Mouse (Mus musculus): ENCODE data around the gene Ski. TPM values are rescaled to one million over a fixed set of nuclear protein-coding genes. Genes with fewer than 3 reads are reported as not detected.
A peak's percentile ranks its signal among the peaks of the same experiment; 100 is the strongest.

Gene Ski
- total and polyA plus RNA-seq, 3 experiments = 34.9 to 56.8 (median 56.7) TPM

- Histone ChIP-seq H3K27ac (peak overlapping the region; percentile 92), H3K4me3 (no peak overlapping the region), H3K36me3 (ENCODE audit: control insufficient read depth, insufficient read depth, low read length) (peaks cover 7% of the 10 kb centered on the region), H3K4me1 (ENCODE audit: control insufficient read depth, insufficient read depth, low read length) (peaks cover 31% of the 10 kb centered on the region), H3K9ac (ENCODE audit: low read depth, low read length) (no peak overlapping the region), H3K27me3 (ENCODE audit: control insufficient read depth, insufficient read depth, low read length) (no peaks in the 10 kb centered on the region), H3K79me2 (replicated peaks; ENCODE audit: control insufficient read depth, insufficient read depth, low read length) (no peaks in the 10 kb centered on the region)
- intact Hi-C loops (cut with DNase I) = loop anchor here (2.0 to 5.0 kb wide), 4 partner anchors 21 to 95 kb away; partner anchors contain the start of gene Faap20
- WGBS = 28% methylated on average over 4 of the region's 4 CpGs
- DNase-seq = peak in 1 of 2 experiments; percentile 41
- TF ChIP-seq POLR2A (IDR thresholded peaks at IDR 0.05; ENCODE audit: insufficient read depth, low read depth, low read length) = no peak
Observed at GRCm38 (mm10) chr4:155151845-155152244, 70.5 kb downstream of the Ski start.

GRCm38 (mm10) chr4:155151221-155151788 lies 71.1 kb downstream of the Ski start:
- DNase-seq = no peak
- Histone ChIP-seq H3K79me2 (replicated peaks; ENCODE audit: control insufficient read depth, insufficient read depth, low read length) (no peaks in the 10 kb centered on the region), H3K27ac (peak overlapping the region; percentile 92), H3K4me3 (peak overlapping the region; percentile 72), H3K4me1 (ENCODE audit: control insufficient read depth, insufficient read depth, low read length) (peaks cover 30% of the 10 kb centered on the region), H3K36me3 (ENCODE audit: control insufficient read depth, insufficient read depth, low read length) (peaks cover 7% of the 10 kb centered on the region), H3K27me3 (ENCODE audit: control insufficient read depth, insufficient read depth, low read length) (no peaks in the 10 kb centered on the region), H3K9ac (ENCODE audit: low read depth, low read length) (peak overlapping the region; percentile 80)
- intact Hi-C loops (cut with DNase I) = loop anchor here (2.0 to 5.0 kb wide), 4 partner anchors 21 to 96 kb away; partner anchors contain the start of gene Faap20
- WGBS = 40% methylated on average over 12 of the region's 12 CpGs
- TF ChIP-seq EP300 (IDR thresholded peaks at IDR 0.05; ENCODE audit: insufficient read depth, low read depth, low read length) = 0 out of 2 replicates have a peak, but pooled peaks have one; percentile 16
- no peak for TF ChIP-seq POLR2A (IDR thresholded peaks at IDR 0.05; ENCODE audit: insufficient read depth, low read depth, low read length)

- intact Hi-C loops (cut with DNase I) = loop anchor here (2.0 to 5.0 kb wide), 4 partner anchors 22 to 97 kb away; partner anchors contain the start of gene Faap20
- H3K36me3 ChIP-seq (ENCODE audit: control insufficient read depth, insufficient read depth, low read length) = peaks cover 5% of the 10 kb centered on the region
- H3K27ac ChIP-seq = peak overlapping the region; percentile 92
- H3K4me3 ChIP-seq = peak overlapping the region; percentile 72
- peak; percentile 95 to 97 for DNase-seq
- H3K4me1 ChIP-seq (ENCODE audit: control insufficient read depth, insufficient read depth, low read length) = peaks cover 28% of the 10 kb centered on the region
- TF ChIP-seq CTCF (IDR thresholded peaks at IDR 0.05) = no peak
- peak; percentile 81 for TF ChIP-seq POLR2A (IDR thresholded peaks at IDR 0.05; ENCODE audit: insufficient read depth, low read depth, low read length)
- TF ChIP-seq EP300 (IDR thresholded peaks at IDR 0.05; ENCODE audit: insufficient read depth, low read depth, low read length) = peak; percentile 57; the same call in 1 of the 2 replicates
- no peaks in the 10 kb centered on the region for H3K27me3 ChIP-seq (ENCODE audit: control insufficient read depth, insufficient read depth, low read length)
- H3K79me2 ChIP-seq (replicated peaks; ENCODE audit: control insufficient read depth, insufficient read depth, low read length) = no peaks in the 10 kb centered on the region
- 4% methylated on average over 69 of the region's 73 CpGs for WGBS
- H3K9ac ChIP-seq (ENCODE audit: low read depth, low read length) = peak overlapping the region; percentile 80
Observed at GRCm38 (mm10) chr4:155150276-155151113, 71.9 kb downstream of the Ski start.

GRCm38 (mm10) chr4:155149941-155150275 lies 72.5 kb downstream of the Ski start:
- TF ChIP-seq CTCF (IDR thresholded peaks at IDR 0.05) (no peak), EP300 (IDR thresholded peaks at IDR 0.05; ENCODE audit: insufficient read depth, low read depth, low read length) (no peak), POLR2A (IDR thresholded peaks at IDR 0.05; ENCODE audit: insufficient read depth, low read depth, low read length) (no peak)
- DNase-seq = no peak
- Histone ChIP-seq H3K79me2 (replicated peaks; ENCODE audit: control insufficient read depth, insufficient read depth, low read length) (no peaks in the 10 kb centered on the region), H3K4me3 (no peak overlapping the region; the same call in 1 of the 2 replicates), H3K36me3 (ENCODE audit: control insufficient read depth, insufficient read depth, low read length) (0 out of 2 replicates have a peak, but pooled peaks cover 2% of the 10 kb centered on the region), H3K27ac (peak overlapping the region; percentile 92), H3K27me3 (ENCODE audit: control insufficient read depth, insufficient read depth, low read length) (no peaks in the 10 kb centered on the region), H3K4me1 (ENCODE audit: control insufficient read depth, insufficient read depth, low read length) (peaks cover 27% of the 10 kb centered on the region), H3K9ac (ENCODE audit: low read depth, low read length) (peak overlapping the region; percentile 24)
- intact Hi-C loops (cut with DNase I) = loop anchor here (2.0 to 5.0 kb wide), 4 partner anchors 23 to 97 kb away; partner anchors contain the start of gene Faap20
- WGBS = 50% methylated on average over 6 of the region's 6 CpGs

GRCm38 (mm10) chr4:155148910-155149698 lies 73.3 kb downstream of the Ski start:
- Histone ChIP-seq H3K79me2 (replicated peaks; ENCODE audit: control insufficient read depth, insufficient read depth, low read length) (no peaks in the 10 kb centered on the region), H3K4me1 (ENCODE audit: control insufficient read depth, insufficient read depth, low read length) (peaks cover 26% of the 10 kb centered on the region)
- WGBS = 40% methylated on average over 8 of the region's 8 CpGs

More at GRCm38 (mm10) chr4:155148910-155149698, 73.3 kb downstream of the Ski start:
- Histone ChIP-seq H3K27me3 (ENCODE audit: control insufficient read depth, insufficient read depth, low read length) (no peaks in the 10 kb centered on the region), H3K36me3 (ENCODE audit: control insufficient read depth, insufficient read depth, low read length) (no peaks in the 10 kb centered on the region), H3K27ac (peak overlapping the region; percentile 92), H3K9ac (ENCODE audit: low read depth, low read length) (no peak overlapping the region), H3K4me3 (no peak overlapping the region)
- 0 out of 2 replicates have a peak, but pooled peaks have one; percentile 22 for TF ChIP-seq EP300 (IDR thresholded peaks at IDR 0.05; ENCODE audit: insufficient read depth, low read depth, low read length)
- TF ChIP-seq CTCF (IDR thresholded peaks at IDR 0.05) = no peak
- intact Hi-C loops (cut with DNase I) = no loop called here
- peak; percentile 73 to 85 for DNase-seq

Measured in heart, adult 2 months (tissue).